Mouse (Mus musculus) kidney, adult 2 months (tissue): ENCODE measurements around the gene Adgrl2. TPM values are rescaled to one million over a fixed set of nuclear protein-coding genes. Genes with fewer than 3 reads are reported as not detected.

Source experiments
- DNase-seq: peaks from one replicate; pipeline ENCODE4 v3.0.0; 2021
- H3K27ac ChIP-seq: fragments of 200-500 bp; 2 replicates; pipeline ENCODE4 v1.5.1; 2012; ENCODE audit warnings: low read depth, low read length, control low read depth, inconsistent platforms; ENCODE audit not compliant: insufficient read depth
- H3K27me3 ChIP-seq: fragments of 200-500 bp; replicated peaks from 2 replicates; pipeline ENCODE4 v1.6.1; 2012; ENCODE audit warnings: mild to moderate bottlenecking, moderate library complexity, low read length, inconsistent platforms; ENCODE audit not compliant: control insufficient read depth, insufficient read depth
- H3K36me3 ChIP-seq: fragments of 200-500 bp; 2 replicates; pipeline ENCODE4 v1.6.1; 2012; ENCODE audit warnings: mild to moderate bottlenecking, moderate library complexity, low read length, inconsistent platforms; ENCODE audit not compliant: control insufficient read depth, insufficient read depth
- H3K4me1 ChIP-seq: fragments of 200-500 bp; 2 replicates; pipeline ENCODE4 v1.6.1; 2011; ENCODE audit warnings: low read length; ENCODE audit not compliant: control insufficient read depth, insufficient read depth
- H3K4me3 ChIP-seq: fragments of 200-500 bp; 2 replicates; pipeline ENCODE4 v1.5.1; 2011; ENCODE audit warnings: mild to moderate bottlenecking, low read depth, low read length, control low read depth; ENCODE audit not compliant: insufficient read depth
- CTCF ChIP-seq: fragments of 200-500 bp; conservative IDR thresholded peaks from 2 replicates; pipeline ENCODE4 v1.5.1; 2011; ENCODE audit warnings: low read depth, mild to moderate bottlenecking, control low read depth, low read length, moderate library complexity, mixed read lengths; ENCODE audit not compliant: insufficient read depth, insufficient read length
- POLR2A ChIP-seq: fragments of 200-500 bp; IDR thresholded peaks from one replicate; pipeline ENCODE4 v1.6.1; 2011; ENCODE audit warnings: low read depth, low read length, control low read depth
- WGBS: fragments of 180-500 bp; shearing (Covaris S2); methylation state at CpG from one replicate; pipeline ENCODE4 v1.1.7; 2018; 5-methylcytosine and 5-hydroxymethylcytosine counted together
- polyA plus RNA-seq: library from polyadenylated mRNA; depleted of rRNA; stranded (reverse); fragments of >200 nt; gene quantifications from 2 replicates; pipeline ENCODE4 v1.2.3, GENCODE M21; 2012

The Adgrl2 gene
- polyA plus RNA-seq, 1 experiment, result 22.4 TPM

GRCm38 (mm10) chr3:148842533-148842932 lies 147.8 kb downstream of the Adgrl2 start:
- TF ChIP-seq CTCF (no peak), POLR2A (no peak)
- Histone ChIP-seq H3K4me1 (no peaks in the 10 kb centered on the region), H3K36me3 (no peaks in the 10 kb centered on the region), H3K4me3 (no peak overlapping the region), H3K27me3 (no peaks in the 10 kb centered on the region), H3K27ac (no peak overlapping the region)
- WGBS, result 87% methylated on average over 7 of the region's 7 CpGs
- DNase-seq, result no peak

GRCm38 (mm10) chr3:148838835-148839296 lies 151.5 kb downstream of the Adgrl2 start:
- Histone ChIP-seq H3K36me3 (no peaks in the 10 kb centered on the region), H3K4me1 (no peaks in the 10 kb centered on the region), H3K27me3 (no peaks in the 10 kb centered on the region), H3K27ac (no peak overlapping the region), H3K4me3 (no peak overlapping the region)
- TF ChIP-seq CTCF, result no peak
- no peak for TF ChIP-seq POLR2A
- WGBS, result 92% methylated on average over 13 of the region's 13 CpGs
- no peak for DNase-seq

- 74% methylated on average over 13 of the region's 13 CpGs for WGBS
- H3K36me3 ChIP-seq, result peaks cover 3% of the 10 kb centered on the region
- no peak overlapping the region for H3K4me3 ChIP-seq
Measured at GRCm38 (mm10) chr3:148838095-148838834, 152.1 kb downstream of the Adgrl2 start.

GRCm38 (mm10) chr3:148835136-148835535 lies 155.2 kb downstream of the Adgrl2 start:
- H3K36me3 ChIP-seq, result peaks cover 3% of the 10 kb centered on the region
- no peak overlapping the region for H3K27ac ChIP-seq
- TF ChIP-seq CTCF (no peak), POLR2A (no peak)
- no peaks in the 10 kb centered on the region for H3K27me3 ChIP-seq
- no peak for DNase-seq
- H3K4me1 ChIP-seq, result no peaks in the 10 kb centered on the region
- 92% methylated on average over 12 of the region's 12 CpGs for WGBS
- H3K4me3 ChIP-seq, result no peak overlapping the region

More at GRCm38 (mm10) chr3:148838095-148838834, 152.1 kb downstream of the Adgrl2 start:
- no peaks in the 10 kb centered on the region for H3K27me3 ChIP-seq
- TF ChIP-seq CTCF, result no peak
- H3K4me1 ChIP-seq, result no peaks in the 10 kb centered on the region
- DNase-seq, result peak; percentile 17
- no peak overlapping the region for H3K27ac ChIP-seq

GRCm38 (mm10) chr3:148833070-148833769 lies 157.1 kb downstream of the Adgrl2 start:
- Histone ChIP-seq H3K4me1 (no peaks in the 10 kb centered on the region), H3K27me3 (no peaks in the 10 kb centered on the region), H3K36me3 (peaks cover 3% of the 10 kb centered on the region), H3K27ac (no peak overlapping the region), H3K4me3 (no peak overlapping the region)
- no peak for DNase-seq
- 94% methylated on average over 20 of the region's 20 CpGs for WGBS
- no peak for TF ChIP-seq CTCF
- TF ChIP-seq POLR2A, result no peak

GRCm38 (mm10) chr3:148832001-148832400 lies 158.4 kb downstream of the Adgrl2 start:
- H3K4me1 ChIP-seq, result no peaks in the 10 kb centered on the region
- H3K4me3 ChIP-seq, result no peak overlapping the region
- no peak for DNase-seq
- no peak overlapping the region for H3K27ac ChIP-seq
- peaks cover 3% of the 10 kb centered on the region for H3K36me3 ChIP-seq
- no peaks in the 10 kb centered on the region for H3K27me3 ChIP-seq
- TF ChIP-seq CTCF (no peak), POLR2A (no peak)
- WGBS, result 73% methylated on average over 4 of the region's 4 CpGs

- no peak for DNase-seq
- Histone ChIP-seq H3K4me1 (no peaks in the 10 kb centered on the region), H3K27ac (no peak overlapping the region), H3K36me3 (peaks cover 1% of the 10 kb centered on the region), H3K4me3 (no peak overlapping the region), H3K27me3 (no peaks in the 10 kb centered on the region)
- WGBS, result 81% methylated on average over 10 of the region's 10 CpGs
- TF ChIP-seq CTCF, result no peak
- TF ChIP-seq POLR2A, result no peak
Measured at GRCm38 (mm10) chr3:148828519-148828918, 161.8 kb downstream of the Adgrl2 start.

- WGBS, result 96% methylated on average over 13 of the region's 13 CpGs
- no peak for TF ChIP-seq CTCF
- no peak for TF ChIP-seq POLR2A
- no peaks in the 10 kb centered on the region for H3K4me1 ChIP-seq
- H3K36me3 ChIP-seq, result peaks cover 1% of the 10 kb centered on the region
- no peak for DNase-seq
- no peaks in the 10 kb centered on the region for H3K27me3 ChIP-seq
- no peak overlapping the region for H3K27ac ChIP-seq
- no peak overlapping the region for H3K4me3 ChIP-seq
Measured at GRCm38 (mm10) chr3:148823551-148823950, 166.8 kb downstream of the Adgrl2 start.
